Mouse (Mus musculus) heart, postnatal 25 days (tissue): ENCODE measurements around the gene Gapdh. TPM values are rescaled to one million over a fixed set of nuclear protein-coding genes. Genes with fewer than 3 reads are reported as not detected.

ENCODE experiments used
- DNase-seq: peaks from one replicate; pipeline ENCODE4 v3.0.0; 2022; ENCODE audit warnings: low spot score
- intact Hi-C: fragments of 180-260 bp; cut with DNase I; formaldehyde crosslinking; loops from one replicate; pipeline ENCODE4 v1.15.1; 2025
- total RNA-seq, 2 experiments: library from RNA; stranded (reverse); gene quantifications; 2 replicates each; pipeline ENCODE4 v1.2.3; 2021

The Gapdh gene
- total RNA-seq, 2 experiments from 2014 or later, result 4,843 to 4,911 TPM

DNA sequence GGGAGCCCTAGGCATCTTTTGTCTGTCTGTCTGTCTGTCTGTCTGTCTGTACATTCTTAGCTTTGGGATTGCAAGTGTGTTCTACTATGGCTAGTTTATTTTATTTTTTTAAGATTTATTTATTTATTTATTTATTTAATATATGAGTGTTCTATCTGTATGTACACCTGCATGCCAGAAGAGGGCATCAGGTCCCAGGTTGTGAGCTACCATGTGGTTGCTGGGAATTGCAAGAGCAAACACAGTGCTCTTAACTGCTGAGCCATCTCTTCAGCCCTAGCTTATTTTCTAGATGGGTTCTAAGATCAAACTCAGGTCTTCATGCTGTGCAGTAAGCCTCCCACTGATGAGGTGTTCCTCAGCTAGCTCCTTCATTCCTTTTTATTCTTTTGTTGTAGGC, 11.7 kb downstream of the Gapdh start:
- intact Hi-C loops, result no loop called here
- DNase-seq, result no peak

- no peak for DNase-seq
- intact Hi-C loops, result no loop called here
Measured at GRCm38 (mm10) chr6:125153682-125154081, 12.6 kb downstream of the Gapdh start.

DNA sequence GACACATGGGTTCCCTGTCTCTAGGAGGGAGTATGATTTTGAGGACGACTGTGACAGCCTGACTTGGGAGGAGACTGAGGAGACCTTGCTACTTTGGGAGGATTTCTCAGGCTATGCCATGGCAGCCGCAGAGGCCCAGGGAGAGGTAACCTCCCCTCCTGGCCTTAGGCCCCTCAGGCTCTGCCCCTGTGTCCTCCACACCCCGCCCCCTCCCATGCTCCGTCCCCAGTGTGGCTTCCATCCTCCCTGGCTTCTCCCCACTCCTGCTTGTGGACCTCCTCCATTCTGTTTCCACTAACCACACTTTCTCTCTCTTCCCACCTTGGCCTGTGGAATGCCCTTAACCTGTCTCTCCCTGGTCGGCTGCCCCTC, 13.3 kb downstream of the Gapdh start:
- intact Hi-C loops, result no loop called here
- no peak for DNase-seq

DNA sequence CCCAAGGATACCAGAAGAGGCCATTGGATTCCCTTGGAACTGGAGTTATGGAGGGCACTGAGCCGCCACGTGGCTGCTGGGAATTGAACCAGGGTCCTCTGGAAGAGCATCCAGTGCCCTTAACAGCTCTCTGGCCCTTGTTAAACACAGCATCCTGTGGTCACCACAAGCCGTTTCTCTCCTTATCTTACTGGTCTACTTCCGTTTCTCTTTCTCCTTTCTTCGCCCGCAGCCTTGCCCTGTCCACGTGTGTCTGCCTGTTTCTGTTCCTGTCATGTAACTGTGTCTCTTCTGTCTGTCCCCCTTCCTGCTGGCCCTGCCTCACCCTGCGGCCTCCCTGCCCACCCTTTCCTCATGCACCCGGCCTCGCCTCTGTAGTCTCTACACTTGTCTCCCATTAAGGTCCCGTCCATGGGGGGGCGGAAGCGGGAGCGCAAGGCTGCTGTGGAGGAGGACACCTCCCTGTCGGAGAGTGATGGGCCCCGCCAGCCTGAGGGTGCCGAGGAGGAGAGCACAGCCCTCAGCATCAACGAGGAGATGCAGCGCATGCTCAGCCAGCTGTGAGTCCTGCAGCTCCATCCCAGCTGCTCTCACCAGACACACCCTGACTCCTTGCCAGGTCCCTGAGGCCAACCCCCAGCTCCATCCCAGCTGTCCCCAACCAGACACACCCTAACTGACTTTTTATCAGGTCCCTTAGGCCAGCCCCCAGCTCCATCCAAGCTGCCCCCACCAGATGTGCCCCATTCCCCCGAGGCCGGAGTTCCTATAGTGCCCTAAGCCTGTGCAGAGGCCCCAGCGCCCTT, 13.9 kb downstream of the Gapdh start:
- intact Hi-C loops, result no loop called here
- DNase-seq, result peak; percentile 65

- no peak for DNase-seq
- intact Hi-C loops, result loop anchor here (2.0 to 5.0 kb wide), 2 partner anchors 15 to 123 kb away; no protein-coding TSS in a partner anchor
Measured at GRCm38 (mm10) chr6:125149569-125149950, 16.7 kb downstream of the Gapdh start.

DNA sequence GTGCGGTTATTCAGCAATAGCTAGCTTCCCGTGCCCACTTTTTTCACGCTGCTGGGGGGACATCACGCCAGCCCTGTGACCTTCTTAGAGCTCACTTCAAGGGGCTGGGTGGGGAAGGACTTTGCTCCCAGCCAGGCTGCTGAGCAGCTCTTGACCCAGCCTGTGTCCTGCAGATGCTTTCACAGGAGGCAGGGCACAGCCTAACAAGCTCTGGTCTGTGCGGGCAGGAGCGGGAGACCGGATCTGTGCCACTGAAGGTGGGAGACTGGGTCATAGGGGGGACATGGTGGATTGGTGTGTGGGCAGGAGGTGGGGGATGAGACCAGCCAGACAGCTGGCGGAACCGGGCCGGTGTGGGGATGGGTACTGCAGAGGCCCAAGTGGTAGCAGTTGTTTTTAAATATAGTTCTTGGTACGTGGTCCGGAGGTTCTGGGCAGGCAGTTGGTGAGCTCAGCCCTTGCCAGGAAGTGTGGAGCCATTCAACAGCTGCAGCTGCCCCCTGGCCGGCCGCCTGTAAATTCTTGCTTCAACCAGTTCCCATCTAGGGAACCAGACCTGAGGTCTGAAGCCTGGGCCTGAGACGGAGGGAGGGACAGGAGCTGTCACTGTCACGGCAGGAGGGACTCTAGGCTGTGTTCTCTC, 17.2 kb downstream of the Gapdh start:
- no peak for DNase-seq
- intact Hi-C loops, result loop anchor here (2.0 to 5.0 kb wide), 2 partner anchors 16 to 123 kb away; no protein-coding TSS in a partner anchor

GRCm38 (mm10) chr6:125148251-125148925, 17.9 kb downstream of the Gapdh start:
- DNase-seq, result peak; percentile 70
- intact Hi-C loops, result loop anchor here (2.0 to 5.0 kb wide), 2 partner anchors 16 to 124 kb away; no protein-coding TSS in a partner anchor

GRCm38 (mm10) chr6:125147329-125147728, 18.9 kb downstream of the Gapdh start:
- DNase-seq, result no peak
- intact Hi-C loops, result loop anchor here (5.0 kb wide), 1 partner anchor 125 kb away; no protein-coding TSS in a partner anchor

GRCm38 (mm10) chr6:125146797-125147196, 19.5 kb downstream of the Gapdh start:
- intact Hi-C loops, result loop anchor here (5.0 kb wide), 1 partner anchor 126 kb away; no protein-coding TSS in a partner anchor
- DNase-seq, result no peak

DNA sequence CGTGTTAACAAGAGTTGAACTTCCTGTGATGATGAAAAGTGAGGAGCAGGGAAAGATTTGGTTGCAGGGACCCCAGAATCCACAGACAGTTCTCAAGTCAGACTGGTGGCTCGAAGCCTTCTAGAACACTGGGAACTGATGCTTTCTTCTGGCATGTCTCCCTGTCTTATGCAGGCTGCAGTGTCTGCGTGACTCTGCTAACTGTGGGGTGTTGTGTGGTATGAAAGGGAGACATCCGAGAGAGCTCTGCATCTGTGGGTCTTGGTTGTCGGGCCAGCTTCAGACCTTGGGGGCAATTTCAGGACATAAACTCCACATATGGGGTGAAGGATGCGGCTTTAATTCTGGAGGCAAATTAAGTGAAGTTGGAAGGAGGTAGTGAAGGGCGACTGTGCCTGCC, 20.1 kb downstream of the Gapdh start:
- DNase-seq, result no peak
- intact Hi-C loops, result loop anchor here (5.0 kb wide), 1 partner anchor 126 kb away; no protein-coding TSS in a partner anchor

GRCm38 (mm10) chr6:125145479-125145951, 20.8 kb downstream of the Gapdh start:
- no peak for DNase-seq
- intact Hi-C loops, result loop anchor here (5.0 kb wide), 1 partner anchor 127 kb away; no protein-coding TSS in a partner anchor

GRCm38 (mm10) chr6:125145001-125145400, 21.3 kb downstream of the Gapdh start, which contains the start of gene Iffo1:
Gene Iffo1, plus strand, starts transcription at chr6:125145241.
- peak; percentile 89 for DNase-seq

DNA sequence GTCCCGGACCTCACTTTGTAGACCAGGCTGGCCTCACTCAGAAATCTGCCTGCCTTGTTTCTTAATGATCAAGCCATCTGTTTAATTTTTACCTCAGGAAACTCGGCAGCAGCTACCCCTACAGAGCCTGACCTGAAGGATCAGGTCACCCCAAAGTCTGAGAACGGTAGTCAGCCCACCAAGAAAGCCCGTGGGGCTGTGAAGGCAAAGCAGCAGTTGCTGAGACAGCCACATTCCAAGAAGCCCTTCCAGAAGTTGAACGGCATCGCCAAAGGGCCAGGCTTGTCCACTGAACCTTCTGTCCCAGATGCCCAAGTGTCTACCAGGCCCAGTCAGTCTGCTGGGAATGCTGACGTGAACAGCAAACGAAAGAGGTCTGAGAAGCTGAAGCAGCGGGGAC, 22.4 kb downstream of the Gapdh start:
- no peak for DNase-seq
- intact Hi-C loops, result no loop called here

More at GRCm38 (mm10) chr6:125145001-125145400, 21.3 kb downstream of the Gapdh start, which contains the start of gene Iffo1:
- intact Hi-C loops, result loop anchor here (5.0 kb wide), 1 partner anchor 127 kb away; no protein-coding TSS in a partner anchor

DNA sequence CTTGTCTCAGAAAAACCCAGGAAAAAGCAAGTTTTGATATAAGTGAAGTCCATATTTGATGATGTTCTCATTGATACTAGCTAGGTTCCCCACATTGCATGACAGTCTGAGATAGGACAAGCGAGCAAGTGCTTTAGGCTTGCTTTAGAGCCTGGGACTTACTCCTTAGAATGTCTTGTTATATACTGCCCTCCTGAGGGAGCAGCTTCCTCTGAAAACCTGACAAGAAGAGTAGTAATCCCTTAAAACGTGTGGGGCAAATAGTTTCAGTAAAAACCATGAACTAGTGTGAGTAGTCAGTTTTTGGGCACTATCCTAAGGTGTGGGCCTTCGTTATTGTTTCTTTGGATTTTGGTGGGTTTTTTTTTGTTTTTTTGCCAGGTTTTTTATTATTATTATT, 23.1 kb downstream of the Gapdh start:
- intact Hi-C loops, result no loop called here
- no peak for DNase-seq

DNA sequence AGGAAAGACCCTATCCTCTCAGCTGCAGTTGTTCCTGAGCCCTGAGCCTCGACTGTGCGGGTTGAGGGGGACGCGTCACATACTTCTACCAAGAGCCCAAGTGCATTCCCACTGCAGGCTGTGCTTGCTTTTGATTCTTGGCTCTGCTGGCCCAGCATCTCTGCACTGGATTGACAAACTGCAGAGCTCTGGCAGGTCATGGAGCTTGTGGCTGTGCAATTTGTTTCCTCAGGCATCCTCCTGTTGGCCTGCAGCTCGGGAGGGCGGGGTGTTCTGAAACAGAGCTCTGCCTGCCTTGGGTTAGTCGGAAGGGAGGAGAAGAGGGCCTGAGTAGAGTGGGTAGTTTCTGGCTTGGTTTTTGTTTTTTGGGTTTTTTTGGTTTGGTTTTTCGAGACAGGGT, 23.8 kb downstream of the Gapdh start:
- no peak for DNase-seq
- intact Hi-C loops, result no loop called here

- no peak for DNase-seq
- intact Hi-C loops, result no loop called here
Measured at GRCm38 (mm10) chr6:125139747-125140146, 26.5 kb downstream of the Gapdh start.

- no peak for DNase-seq
Measured at GRCm38 (mm10) chr6:125137002-125137671, 29.1 kb downstream of the Gapdh start.

GRCm38 (mm10) chr6:125132470-125132869, 33.8 kb downstream of the Gapdh start:
- intact Hi-C loops, result loop anchor here (5.0 kb wide), 1 partner anchor 35 kb away; the partner anchor contains the start of gene Chd4
- no peak for DNase-seq

More at GRCm38 (mm10) chr6:125137002-125137671, 29.1 kb downstream of the Gapdh start:
- intact Hi-C loops, result no loop called here
